Mouse (Mus musculus) brown adipose tissue, adult 24 weeks (tissue): ENCODE measurements around the gene Flg2. TPM values are rescaled to one million over a fixed set of nuclear protein-coding genes. Genes with fewer than 3 reads are reported as not detected.

Experiments
- H3K27ac ChIP-seq: fragments of 200-500 bp; replicated peaks from 2 replicates; pipeline ENCODE4 v1.5.1; 2012; ENCODE audit warnings: low read depth, mild to moderate bottlenecking, low read length
- H3K4me1 ChIP-seq: fragments of 200-500 bp; 2 replicates; pipeline ENCODE4 v1.6.1; 2012; ENCODE audit warnings: low read length, mixed read lengths; ENCODE audit not compliant: control insufficient read depth, insufficient read depth, insufficient read length
- H3K4me3 ChIP-seq: fragments of 200-500 bp; 2 replicates; pipeline ENCODE4 v1.5.1; 2012; ENCODE audit warnings: low read depth, mild to moderate bottlenecking, low read length, moderate library complexity; ENCODE audit not compliant: insufficient read depth
- polyA plus RNA-seq: library from polyadenylated mRNA; stranded (reverse); fragments of >200 nt; gene quantifications from 2 replicates; pipeline ENCODE4 v1.2.4, GENCODE M21; 2012; ENCODE audit not compliant: missing spikeins, insufficient read depth, insufficient read length

Gene Flg2
- polyA plus RNA-seq = 0.20 and 0.29 TPM in 2 replicates

GRCm38 (mm10) chr3:93196978-93197377, at the start of gene Flg2:
Flg2 (plus strand) TSS chr3:93197278.
- no peaks in the 10 kb centered on the region for H3K4me1 ChIP-seq
- no peak within 1 kb of the TSS for H3K4me3 ChIP-seq
- H3K27ac ChIP-seq = no peak within 1 kb of the TSS

GRCm38 (mm10) chr3:93162502-93162901, 34.6 kb upstream of the Flg2 start:
- H3K27ac ChIP-seq = no peak overlapping the region
- no peak overlapping the region for H3K4me3 ChIP-seq
- no peaks in the 10 kb centered on the region for H3K4me1 ChIP-seq

GRCm38 (mm10) chr3:93162996-93163592, 34.0 kb upstream of the Flg2 start:
- Histone ChIP-seq H3K27ac (no peak overlapping the region), H3K4me1 (no peaks in the 10 kb centered on the region), H3K4me3 (no peak overlapping the region)

GRCm38 (mm10) chr3:93180856-93181255, 16.2 kb upstream of the Flg2 start:
- H3K4me3 ChIP-seq = no peak overlapping the region
- no peak overlapping the region for H3K27ac ChIP-seq
- no peaks in the 10 kb centered on the region for H3K4me1 ChIP-seq

GRCm38 (mm10) chr3:93201955-93202354, 4.9 kb downstream of the Flg2 start:
- Histone ChIP-seq H3K4me1 (no peaks in the 10 kb centered on the region), H3K27ac (no peak overlapping the region)

GRCm38 (mm10) chr3:93202499-93202898, 5.4 kb downstream of the Flg2 start:
- H3K27ac ChIP-seq = no peak overlapping the region
- H3K4me3 ChIP-seq = no peak overlapping the region
- H3K4me1 ChIP-seq = no peaks in the 10 kb centered on the region

More at GRCm38 (mm10) chr3:93201955-93202354, 4.9 kb downstream of the Flg2 start:
- H3K4me3 ChIP-seq = no peak overlapping the region

Other genes with a start within 250 kb of the Flg2 start
- gene Lce3d, start 239.9 kb upstream of the Flg2 start, polyA plus RNA-seq = not detected in 2 replicates
- gene Lce3e, start 230.2 kb upstream of the Flg2 start, polyA plus RNA-seq = not detected in 2 replicates
- not detected in 2 replicates for gene Lce3f, start 205.1 kb upstream of the Flg2 start, polyA plus RNA-seq
- not detected in 2 replicates for gene Crct1, start 181.6 kb upstream of the Flg2 start, polyA plus RNA-seq
- 3.5 TPM in 1 of 2 replicates, not detected in the other for gene Lce1m, start 178.2 kb upstream of the Flg2 start, polyA plus RNA-seq
- not detected in 2 replicates for gene Gm4858, start 128.5 kb upstream of the Flg2 start, polyA plus RNA-seq
- gene Crnn, start 52.5 kb upstream of the Flg2 start, polyA plus RNA-seq = not detected in 2 replicates
- not detected in 2 replicates for gene Flg, start 76.2 kb downstream of the Flg2 start, polyA plus RNA-seq
- gene Hrnr, start 122.5 kb downstream of the Flg2 start, polyA plus RNA-seq = 0.08 TPM in 1 of 2 replicates, not detected in the other
- not detected in 2 replicates for gene Rptn, start 196.4 kb downstream of the Flg2 start, polyA plus RNA-seq
- gene Tchh, start 245.1 kb downstream of the Flg2 start, polyA plus RNA-seq = 0.33 TPM in 1 of 2 replicates, not detected in the other